Mouse (Mus musculus): ENCODE measurements around the gene Slc10a6. TPM values are rescaled to one million over a fixed set of nuclear protein-coding genes. Genes with fewer than 3 reads are reported as not detected.

Slc10a6 gene
- polyA plus RNA-seq, 1 experiment from 2014 or later = 0.11 TPM

DNA sequence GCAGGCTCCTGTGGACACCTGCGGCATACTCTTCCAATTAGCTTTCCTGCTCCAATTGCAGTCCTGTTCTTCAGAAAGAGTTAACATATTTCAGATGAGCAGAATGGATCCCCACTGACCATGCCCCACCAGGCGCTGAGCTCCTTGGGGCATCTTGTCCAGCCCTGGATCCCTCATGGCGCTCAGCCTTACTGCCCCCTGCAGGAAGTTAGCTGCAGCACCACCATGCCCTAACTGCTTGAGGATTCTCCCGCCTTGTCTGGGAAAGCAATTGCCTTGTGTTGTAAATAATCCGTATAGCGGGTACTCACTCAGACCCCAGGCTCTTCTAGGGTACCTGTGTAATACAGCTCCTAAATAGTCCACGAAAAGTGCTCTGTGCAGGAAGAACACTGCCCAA, 42.0 kb downstream of the Slc10a6 start:
- peaks cover 25% of the 10 kb centered on the region for H3K36me3 ChIP-seq
- WGBS = 75% methylated on average over 7 of the region's 7 CpGs
- H3K27ac ChIP-seq = no peak overlapping the region
- peaks cover 7% of the 10 kb centered on the region; the same call in 1 of the 2 replicates for H3K4me1 ChIP-seq
- H3K4me3 ChIP-seq = no peak overlapping the region
- no peaks in the 10 kb centered on the region for H3K27me3 ChIP-seq (ENCODE audit: insufficient read depth, poor library complexity, severe bottlenecking)
- H3K9me3 ChIP-seq = no peaks in the 10 kb centered on the region
- DNase-seq (ENCODE audit: low spot score) = no peak

DNA sequence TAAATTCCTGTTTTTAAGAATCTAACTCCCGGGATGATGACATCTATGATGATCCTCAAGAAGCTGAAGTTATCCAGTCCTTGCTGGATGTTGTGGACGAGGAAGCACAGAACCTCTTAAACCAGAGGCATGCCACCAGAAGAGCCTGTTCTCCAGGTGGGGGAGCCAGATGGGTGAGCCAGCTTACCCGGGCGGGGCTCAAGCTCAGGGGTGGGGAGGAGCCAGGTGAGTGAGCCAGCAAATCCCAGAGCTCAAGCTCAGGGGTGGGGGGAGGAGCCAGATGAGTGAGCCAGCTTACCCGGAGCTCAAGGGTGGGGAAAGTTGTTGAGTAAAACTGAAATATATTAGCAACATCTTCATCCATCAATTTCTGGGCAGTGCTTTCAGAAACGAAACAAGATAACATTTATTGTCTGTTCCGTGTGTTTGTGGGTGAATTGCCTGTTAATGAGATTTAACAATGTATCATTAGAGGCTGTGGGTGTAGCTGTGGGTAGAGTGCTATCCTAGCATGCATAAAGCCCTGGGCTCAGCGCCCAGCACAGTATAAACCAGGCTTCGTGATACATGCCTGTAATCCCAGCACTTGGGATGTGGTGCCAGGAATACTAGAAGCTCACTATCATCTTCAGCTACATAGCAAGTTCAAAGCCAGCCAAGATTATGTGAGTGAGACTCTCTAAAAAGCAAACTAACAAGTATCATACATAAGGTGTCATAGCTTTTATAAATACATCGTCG, 49.4 kb downstream of the Slc10a6 start:
- H3K9me3 ChIP-seq = no peaks in the 10 kb centered on the region
- DNase-seq (ENCODE audit: low spot score) = no peak
- H3K36me3 ChIP-seq = peaks cover 24% of the 10 kb centered on the region
- 73% methylated on average over 11 of the region's 11 CpGs for WGBS
- H3K4me1 ChIP-seq = no peaks in the 10 kb centered on the region
- no peak overlapping the region for H3K4me3 ChIP-seq
- H3K27me3 ChIP-seq (ENCODE audit: insufficient read depth, poor library complexity, severe bottlenecking) = no peaks in the 10 kb centered on the region
- H3K27ac ChIP-seq = no peak overlapping the region

DNA sequence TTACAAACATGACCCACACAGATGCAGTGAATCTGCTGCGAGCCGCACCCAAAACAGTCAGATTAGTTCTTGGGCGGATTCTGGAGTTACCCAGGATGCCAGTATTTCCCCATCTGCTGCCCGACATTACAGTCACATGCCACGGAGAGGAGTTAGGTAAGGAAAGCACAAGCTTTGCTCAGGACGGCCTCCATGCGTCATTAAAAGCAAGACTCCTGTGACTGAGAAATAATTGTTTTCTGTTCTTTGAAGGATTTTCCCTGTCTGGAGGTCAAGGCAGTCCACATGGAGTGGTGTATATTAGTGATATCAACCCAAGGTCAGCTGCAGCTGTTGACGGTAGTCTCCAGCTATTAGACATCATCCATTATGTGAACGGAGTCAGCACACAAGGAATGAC, 59.8 kb downstream of the Slc10a6 start:
- Histone ChIP-seq H3K4me3 (no peak overlapping the region), H3K27me3 (ENCODE audit: insufficient read depth, poor library complexity, severe bottlenecking) (no peaks in the 10 kb centered on the region), H3K27ac (no peak overlapping the region), H3K9me3 (no peaks in the 10 kb centered on the region), H3K4me1 (no peaks in the 10 kb centered on the region), H3K36me3 (peaks cover 68% of the 10 kb centered on the region)
- WGBS = 85% methylated on average over 9 of the region's 9 CpGs
- no peak for DNase-seq (ENCODE audit: low spot score)

DNA sequence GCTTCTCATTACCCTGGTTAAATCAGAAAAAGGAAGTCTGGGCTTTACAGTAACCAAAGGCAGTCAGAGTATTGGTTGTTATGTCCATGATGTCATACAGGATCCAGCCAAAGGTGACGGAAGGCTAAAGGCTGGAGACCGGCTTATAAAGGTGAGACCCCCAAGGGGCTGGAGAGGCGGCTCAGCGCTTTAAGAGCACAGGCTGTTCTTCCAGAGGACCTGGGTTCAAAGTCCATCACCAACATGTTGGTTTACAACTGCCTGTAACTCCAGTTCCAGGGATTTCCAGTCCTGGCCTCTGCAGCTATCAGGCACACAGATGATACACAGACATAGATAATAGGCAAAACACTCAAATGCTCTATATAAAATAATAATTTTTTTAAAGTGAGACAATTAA, 61.2 kb downstream of the Slc10a6 start:
- no peaks in the 10 kb centered on the region for H3K27me3 ChIP-seq (ENCODE audit: insufficient read depth, poor library complexity, severe bottlenecking)
- WGBS = 88% methylated on average over 4 of the region's 4 CpGs
- no peak overlapping the region for H3K27ac ChIP-seq
- no peaks in the 10 kb centered on the region for H3K4me1 ChIP-seq
- H3K4me3 ChIP-seq = no peak overlapping the region
- DNase-seq (ENCODE audit: low spot score) = no peak
- no peaks in the 10 kb centered on the region for H3K9me3 ChIP-seq
- peaks cover 67% of the 10 kb centered on the region for H3K36me3 ChIP-seq

DNA sequence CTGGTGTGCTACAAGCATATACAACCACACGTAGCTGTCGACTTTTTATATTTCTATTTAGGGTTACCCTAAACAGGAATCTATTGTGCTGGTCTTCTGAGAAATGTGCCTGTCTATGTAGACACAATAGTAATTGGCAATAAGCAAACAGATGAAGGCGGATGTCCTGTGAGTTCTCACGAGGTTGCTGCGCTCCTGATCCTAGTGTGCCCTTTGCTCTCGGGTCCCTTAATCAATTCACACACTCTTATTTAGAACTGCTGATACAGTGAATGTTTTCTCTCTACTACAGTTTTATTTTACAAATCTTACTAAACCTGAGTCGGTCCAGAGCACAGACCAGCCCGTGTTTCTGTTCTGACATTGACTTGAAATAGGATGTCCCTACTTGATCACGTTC, 68.7 kb downstream of the Slc10a6 start:
- Histone ChIP-seq H3K36me3 (peaks cover 87% of the 10 kb centered on the region), H3K9me3 (no peaks in the 10 kb centered on the region), H3K4me3 (no peak overlapping the region), H3K4me1 (no peaks in the 10 kb centered on the region), H3K27me3 (ENCODE audit: insufficient read depth, poor library complexity, severe bottlenecking) (no peaks in the 10 kb centered on the region), H3K27ac (no peak overlapping the region)
- WGBS = 94% methylated on average over 9 of the region's 9 CpGs
- no peak for DNase-seq (ENCODE audit: low spot score)

Other genes with a start within 250 kb of the Slc10a6 start
- 13.5 and 16.4 TPM in 2 replicates for gene Ptpn13, start 204.2 kb downstream of the Slc10a6 start, polyA plus RNA-seq (2016; fragmentation: Nextera tagmentation; extraction: Ambion mirVana)
- gene 1700016H13Rik, start 26.6 kb upstream of the Slc10a6 start, polyA plus RNA-seq (2016; fragmentation: Nextera tagmentation; extraction: Ambion mirVana) = 0.42 TPM in 1 of 2 replicates, not detected in the other
- gene Aff1, start 63.0 kb upstream of the Slc10a6 start, polyA plus RNA-seq (2016; fragmentation: Nextera tagmentation; extraction: Ambion mirVana) = 8.1 TPM in 2 replicates

All from heart, embryonic 10.5 days (tissue).